Mouse (Mus musculus) kidney, adult 9 months (tissue): ENCODE results near the gene Hmgn2.
"Not testable (repeated sequence)": the region's sequence is repeated elsewhere in the genome, so short reads cannot be mapped to it uniquely, and the experiment has no call there.

Source experiments
- DNase-seq: peaks from one replicate; pipeline ENCODE4 v3.0.0; 2022

The Hmgn2 gene

GRCm38 (mm10) chr4:133968150-133968921, at the start of gene Hmgn2:
Gene Hmgn2, minus strand, starts transcription at chr4:133968650.
- peak; percentile 47 for DNase-seq

GRCm38 (mm10) chr4:134017201-134017865, 48.9 kb upstream of the Hmgn2 start:
- DNase-seq: no peak

GRCm38 (mm10) chr4:134016767-134017166, 48.3 kb upstream of the Hmgn2 start:
- no peak for DNase-seq

- no peak for DNase-seq
Observed at GRCm38 (mm10) chr4:134016208-134016607, 47.8 kb upstream of the Hmgn2 start.

- DNase-seq: no peak
Observed at GRCm38 (mm10) chr4:134012858-134013528, 44.5 kb upstream of the Hmgn2 start.

- no peak for DNase-seq
Observed at GRCm38 (mm10) chr4:134011450-134012414, 43.3 kb upstream of the Hmgn2 start.

- DNase-seq: no peak
Observed at GRCm38 (mm10) chr4:134009709-134010108, 41.3 kb upstream of the Hmgn2 start.

GRCm38 (mm10) chr4:134006845-134007244, 38.4 kb upstream of the Hmgn2 start:
- DNase-seq: no peak

- DNase-seq: no peak
Observed at GRCm38 (mm10) chr4:134005581-134006358, 37.3 kb upstream of the Hmgn2 start.

GRCm38 (mm10) chr4:134002903-134003302, 34.5 kb upstream of the Hmgn2 start:
- DNase-seq: no peak

- no peak for DNase-seq
Observed at GRCm38 (mm10) chr4:134002246-134002645, 33.8 kb upstream of the Hmgn2 start.

GRCm38 (mm10) chr4:134001710-134002109, 33.3 kb upstream of the Hmgn2 start:
- no peak for DNase-seq

GRCm38 (mm10) chr4:134000466-134001438, 32.3 kb upstream of the Hmgn2 start, which contains the start of gene Dhdds:
Gene Dhdds, minus strand, starts transcription at chr4:134000918.
- peak; percentile 97 for DNase-seq

- peak; percentile 42 for DNase-seq
Observed at GRCm38 (mm10) chr4:133994697-133995096, 26.2 kb upstream of the Hmgn2 start.

- DNase-seq: peak; percentile 78
Observed at GRCm38 (mm10) chr4:133991087-133991660, 22.7 kb upstream of the Hmgn2 start.

GRCm38 (mm10) chr4:133990035-133990434, 21.6 kb upstream of the Hmgn2 start:
- peak; percentile 22 for DNase-seq

- not testable (repeated sequence) for DNase-seq
Observed at GRCm38 (mm10) chr4:133988289-133988688, 19.8 kb upstream of the Hmgn2 start.

GRCm38 (mm10) chr4:133982936-133983335, 14.5 kb upstream of the Hmgn2 start:
- DNase-seq: no peak

- DNase-seq: no peak
Observed at GRCm38 (mm10) chr4:133980496-133980895, 12.0 kb upstream of the Hmgn2 start.
